Mouse (Mus musculus): ENCODE measurements around the gene Spag5.

GRCm38 (mm10) chr11:78322860-78323259, 21.5 kb downstream of the Spag5 start, which contains the start of gene Aldoc:
- TF ChIP-seq CTCF (IDR thresholded peaks at IDR 0.05) (no peak), POLR2A (IDR thresholded peaks at IDR 0.05; ENCODE audit: insufficient read depth, low read depth, low read length) (no peak)

Measured in heart, adult 2 months (tissue).